10 mouse cellular contexts compared by ENCODE assay signal in the genomic region with DNA sequence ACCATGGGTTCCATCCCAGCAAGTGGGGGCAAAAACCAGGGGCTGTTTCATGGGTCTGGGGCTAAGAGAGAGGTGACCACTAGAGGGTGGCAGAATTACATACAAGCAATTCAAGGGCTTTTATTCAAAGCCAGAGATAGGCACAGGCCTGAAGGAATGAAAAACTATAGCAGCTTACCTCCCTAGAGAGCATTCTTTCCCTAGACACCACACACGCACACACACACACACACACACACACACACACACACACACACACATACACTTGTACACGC. TPM values are rescaled to one million over a fixed set of nuclear protein-coding genes. Genes with fewer than 3 reads are reported as not detected.
A peak's percentile ranks its signal among the peaks of the same experiment; 100 is the strongest.
DNase-seq lines count a peak whose midpoint lies in the region; ATAC-seq and TF ChIP-seq lines count a peak whose summit lies in the region.
"Had no signal": no experiment of that assay in that cellular context is flagged by ENCODE, and none has a peak within 500 bp of the region (broad histone marks: within the 10 kb centered on the region; RNA-seq: fewer than 3 reads in every experiment).

No protein-coding gene starts in this region.

- 93% methylated on average over 2 of the region's 2 CpGs for WGBS in hindbrain, postnatal 0 days
- WGBS in hindbrain, embryonic 10.5 days: 79% methylated on average over 2 of the region's 2 CpGs

- peak; percentile 49 for TF ChIP-seq CTCF in hindbrain, postnatal 0 days (IDR thresholded peaks at IDR 0.05; ENCODE audit: low read depth)
- TF ChIP-seq CTCF in cortical plate, adult 2 months (IDR thresholded peaks at IDR 0.05; ENCODE audit: extremely low read depth, insufficient read depth, low read length): 0 out of 2 replicates have a peak, but pooled peaks have one; percentile 19

- DNase-seq in hindbrain, postnatal 0 days (ENCODE audit: low spot score): no peak
- DNase-seq in hindbrain, embryonic 10.5 days (ENCODE audit: low spot score): no peak
- peak; percentile 52 for DNase-seq in retina, embryonic 14.5 days (ENCODE audit: low spot score)
- no peak for DNase-seq in retina, postnatal 1 day
- DNase-seq in thymus, postnatal 25 days: peak; percentile 36
- DNase-seq in gastrocnemius, adult 8-10 months (ENCODE audit: low spot score in 2 of 2): no peak
- DNase-seq: lung, postnatal 10 days; right cerebral cortex, postnatal 25 days had no signal

- H3K27me3 ChIP-seq in hindbrain, postnatal 0 days (ENCODE audit: insufficient read depth, low read length): no peaks in the 10 kb centered on the region
- H3K27me3 ChIP-seq in hindbrain, embryonic 10.5 days (ENCODE audit: insufficient read depth, poor library complexity, severe bottlenecking): no peaks in the 10 kb centered on the region

- H3K4me2 ChIP-seq in hindbrain, postnatal 0 days (ENCODE audit: low read depth, low read length): no peak overlapping the region
- H3K4me2 ChIP-seq: hindbrain, embryonic 14.5 days had no signal

- H3K27ac ChIP-seq in hindbrain, postnatal 0 days: no peak overlapping the region
- no peak overlapping the region for H3K27ac ChIP-seq in hindbrain, embryonic 10.5 days
- H3K27ac ChIP-seq in cortical plate, adult 2 months (ENCODE audit: insufficient read depth, low read length): no peak overlapping the region
- H3K27ac ChIP-seq: hindbrain, embryonic 14.5 days had no signal

- H3K36me3 ChIP-seq in hindbrain, postnatal 0 days (ENCODE audit: insufficient read depth, low read length): no peaks in the 10 kb centered on the region
- H3K36me3 ChIP-seq in hindbrain, embryonic 10.5 days: no peaks in the 10 kb centered on the region

- no peak overlapping the region for H3K9ac ChIP-seq in hindbrain, postnatal 0 days (replicated peaks; ENCODE audit: low read length)
- H3K9ac ChIP-seq: hindbrain, embryonic 14.5 days had no signal

- ATAC-seq in hindbrain, postnatal 0 days: no peak

- no peak for TF ChIP-seq POLR2A in cortical plate, adult 2 months (IDR thresholded peaks at IDR 0.05; ENCODE audit: extremely low read depth, insufficient read depth, low read length)

- no peaks in the 10 kb centered on the region for H3K4me1 ChIP-seq in hindbrain, postnatal 0 days (ENCODE audit: insufficient read depth, low read length)
- no peaks in the 10 kb centered on the region for H3K4me1 ChIP-seq in hindbrain, embryonic 10.5 days (replicated peaks)
- H3K4me1 ChIP-seq in cortical plate, adult 2 months (ENCODE audit: control insufficient read depth, insufficient read depth, low read length): no peaks in the 10 kb centered on the region

- no peaks in the 10 kb centered on the region for H3K9me3 ChIP-seq in hindbrain, postnatal 0 days (ENCODE audit: low read length)
- no peaks in the 10 kb centered on the region for H3K9me3 ChIP-seq in hindbrain, embryonic 10.5 days

- H3K4me3 ChIP-seq in hindbrain, postnatal 0 days (ENCODE audit: low read length): no peak overlapping the region
- H3K4me3 ChIP-seq in hindbrain, embryonic 10.5 days: no peak overlapping the region
- H3K4me3 ChIP-seq in cortical plate, adult 2 months (ENCODE audit: insufficient read depth, low read length): no peak overlapping the region

RNA-seq across cellular contexts. Expression of gene Fbxl14, which starts 11.7 kb away (rescaled TPM):
- total RNA-seq in hindbrain, postnatal 0 days (2014; rRNA removed): 51.6 and 57.3 TPM in 2 replicates
- polyA plus RNA-seq in hindbrain, postnatal 0 days (2015; fragmentation: Nextera tagmentation; extraction: Ambion mirVana): 2.0 and 2.7 TPM in 2 replicates
- polyA plus RNA-seq in hindbrain, embryonic 10.5 days (2016; fragmentation: Nextera tagmentation; extraction: Ambion mirVana): 3.1 and 3.4 TPM in 2 replicates
- polyA plus RNA-seq in cortical plate, adult 2 months (2012; rRNA removed): 29.0 and 29.4 TPM in 2 replicates
- total RNA-seq in gastrocnemius, adult 8-10 months (2022): 10 to 100 TPM; 10.2 to 13.8 (median 11.8) TPM

RNA-seq across cellular contexts. Expression of gene Adipor2, which starts 50.2 kb away (rescaled TPM):
- 40.9 and 41.8 TPM in 2 replicates for total RNA-seq in hindbrain, postnatal 0 days (2014; rRNA removed)
- polyA plus RNA-seq in hindbrain, postnatal 0 days (2015; fragmentation: Nextera tagmentation; extraction: Ambion mirVana): 30.8 and 32.2 TPM in 2 replicates
- 28.2 and 36.7 TPM in 2 replicates for polyA plus RNA-seq in hindbrain, embryonic 10.5 days (2016; fragmentation: Nextera tagmentation; extraction: Ambion mirVana)
- polyA plus RNA-seq in cortical plate, adult 2 months (2012; rRNA removed): 37.7 and 38.0 TPM in 2 replicates
- 100 to 1,000 TPM in 1 of 4 experiments, 10 to 100 TPM in 3; 89.7 to 104 (median 97.1) TPM for total RNA-seq in gastrocnemius, adult 8-10 months (2022)

Comparison
In these comparisons a context has a peak if more than half of its experiments do, and no peak if none do; other contexts are left out.
1. DNase-seq: peak in retina, embryonic 14.5 days (single experiment) and thymus, postnatal 25 days (single experiment); none in hindbrain, postnatal 0 days (single experiment), hindbrain, embryonic 10.5 days (single experiment), retina, postnatal 1 day (single experiment) and gastrocnemius, adult 8-10 months (0 of 2).